Mouse (Mus musculus): Measurements from ENCODE around the gene Ccl9.

- TF ChIP-seq POLR2A (IDR thresholded peaks at IDR 0.05; ENCODE audit: borderline replicate concordance, insufficient read depth, low read length) (no peak), CTCF (IDR thresholded peaks at IDR 0.05; ENCODE audit: borderline replicate concordance, insufficient read depth, low read depth, low read length) (no peak)
These were observed 6.2 kb downstream of the Ccl9 start for GRCm38 (mm10) chr11:83572223-83572622.

Data from cerebellum, adult 2 months (tissue).